Mouse (Mus musculus): ENCODE results near the gene Lcorl. TPM values are rescaled to one million over a fixed set of nuclear protein-coding genes. Genes with fewer than 3 reads are reported as not detected.

Lcorl gene
- total RNA-seq (2021) = 10 to 100 TPM; 26.1 to 30.8 TPM
- long read RNA-seq, full-length matches to known transcripts = 6 of 15 reads
- long read RNA-seq, partial matches to known transcripts = 4 of 15 reads
- long read RNA-seq, other reads (novel, unspliced or antisense) = 5 of 15 reads

DNA sequence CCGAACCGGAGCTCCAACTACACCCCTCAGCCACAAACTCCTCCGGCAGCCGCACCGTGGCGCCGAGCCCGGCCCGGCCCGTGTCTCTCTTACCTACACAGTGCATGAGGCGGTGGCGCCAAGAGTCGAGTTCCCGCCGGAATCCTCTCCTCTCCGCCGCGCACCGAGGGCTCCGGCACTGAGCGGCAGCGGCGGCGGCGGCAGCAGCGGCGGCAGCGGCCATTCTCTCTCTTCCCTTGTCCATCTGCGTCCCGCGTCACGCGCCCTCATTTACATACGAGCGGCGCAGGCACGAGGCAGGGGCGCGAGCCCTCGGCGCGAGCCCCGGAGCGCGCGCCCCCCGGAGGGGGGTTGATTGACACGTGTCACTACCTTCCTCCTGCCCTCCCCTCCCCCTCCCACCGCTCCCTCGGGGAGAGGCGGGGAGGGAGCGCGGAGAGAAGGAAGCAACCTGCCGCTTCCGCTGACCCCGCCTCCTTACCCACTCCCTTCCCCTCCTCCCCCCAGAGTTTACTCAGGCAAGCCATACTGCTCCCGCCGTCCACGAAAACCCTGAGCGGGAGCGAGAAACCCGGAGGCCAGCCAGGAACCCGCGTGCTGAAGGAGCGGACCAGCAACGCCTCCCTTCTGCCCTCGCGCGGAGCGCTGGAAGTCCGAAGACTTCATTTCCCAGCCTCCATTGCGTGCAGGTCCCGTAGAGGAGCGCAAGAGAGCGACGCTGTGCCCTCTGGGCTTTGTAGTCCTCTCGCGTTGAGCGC, at the start of gene Lcorl:
Gene Lcorl (minus strand): TSS at position 362 of the 758 bp plus-strand sequence.
- DNase-seq (ENCODE audit: low spot score in 2 of 2) = peak; percentile 95 to 96

DNA sequence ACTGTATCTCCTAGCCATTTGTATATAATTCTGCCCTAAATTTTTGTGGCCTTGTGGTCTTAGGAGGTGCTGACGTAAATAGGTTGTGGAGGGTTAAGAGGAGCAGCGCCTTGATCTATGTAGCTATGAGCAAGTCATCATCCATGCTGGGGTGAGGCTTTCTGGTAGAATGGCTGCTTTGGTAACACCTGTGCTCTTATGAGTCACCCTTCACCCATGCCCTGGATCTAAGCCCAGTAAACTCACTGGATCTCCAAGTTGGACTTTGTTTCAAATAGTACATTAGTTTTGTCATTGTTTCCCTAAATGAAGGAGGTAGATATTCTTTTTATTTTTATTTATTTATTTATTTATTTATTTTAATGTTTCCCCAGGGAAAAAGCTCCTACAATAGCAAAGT, 47.3 kb upstream of the Lcorl start:
- no peak for DNase-seq (ENCODE audit: low spot score in 2 of 2)

DNA sequence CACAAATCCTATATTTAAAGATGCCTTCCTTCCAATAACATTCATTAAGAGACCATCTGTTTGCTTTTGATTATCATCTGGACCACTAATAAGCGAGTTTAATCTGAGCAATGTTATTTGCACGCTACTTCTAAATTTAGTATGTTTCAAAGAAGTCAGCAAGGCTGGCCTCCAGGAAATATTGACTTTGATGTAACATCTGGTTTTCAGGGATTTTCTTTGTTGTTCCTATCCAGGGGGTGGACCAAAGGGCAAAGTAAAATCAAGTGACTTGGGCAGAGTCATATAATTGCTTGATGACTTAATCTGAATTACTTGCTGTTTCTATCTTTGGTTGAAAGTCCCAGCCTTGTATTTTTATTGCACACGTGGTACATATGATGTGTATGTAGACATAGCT, 45.8 kb upstream of the Lcorl start:
- DNase-seq (ENCODE audit: low spot score in 2 of 2) = no peak

DNA sequence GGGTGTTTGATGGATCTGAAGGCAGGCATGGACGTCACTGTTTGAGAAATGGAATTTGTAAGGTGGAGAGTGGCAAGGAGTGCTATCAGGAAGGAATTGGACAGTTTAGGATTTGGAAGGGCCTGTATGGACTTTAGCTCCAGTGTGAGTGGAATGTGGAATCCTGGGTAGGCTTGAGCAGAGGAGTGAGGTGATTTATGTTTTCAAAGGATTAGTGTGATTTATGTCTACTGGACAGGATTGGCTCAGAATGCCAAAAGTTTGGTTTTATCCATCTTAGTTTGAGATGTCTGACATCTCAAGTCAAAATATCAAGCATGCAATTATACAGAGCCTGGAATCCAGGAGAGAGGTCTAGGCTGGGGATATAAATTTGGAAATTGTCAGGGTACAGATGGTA, 37.9 kb upstream of the Lcorl start:
- DNase-seq (ENCODE audit: low spot score in 2 of 2) = no peak

- DNase-seq (ENCODE audit: low spot score in 2 of 2) = no peak
Observed at GRCm38 (mm10) chr5:45893696-45894095, 36.3 kb upstream of the Lcorl start.

DNA sequence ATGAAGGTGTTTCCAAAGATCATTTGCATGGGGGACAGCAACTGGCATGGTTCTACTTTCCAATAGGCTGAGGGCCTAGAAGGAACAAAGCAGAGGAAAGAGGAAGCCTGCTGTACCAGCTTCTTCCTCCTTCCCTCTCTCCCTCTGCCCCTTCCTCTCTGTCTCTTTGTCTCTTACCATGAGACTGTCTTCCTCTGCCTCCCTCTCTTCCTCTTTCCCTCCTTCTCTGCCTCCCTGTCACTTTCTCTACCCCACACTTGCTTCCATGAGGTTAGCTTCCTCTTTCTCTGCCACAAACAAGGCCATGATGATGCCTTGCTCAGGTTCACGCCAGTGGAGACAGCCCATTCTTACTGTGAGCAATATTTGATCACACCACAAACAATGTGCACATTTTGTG, 18.9 kb upstream of the Lcorl start:
- DNase-seq (ENCODE audit: low spot score in 2 of 2) = no peak

DNA sequence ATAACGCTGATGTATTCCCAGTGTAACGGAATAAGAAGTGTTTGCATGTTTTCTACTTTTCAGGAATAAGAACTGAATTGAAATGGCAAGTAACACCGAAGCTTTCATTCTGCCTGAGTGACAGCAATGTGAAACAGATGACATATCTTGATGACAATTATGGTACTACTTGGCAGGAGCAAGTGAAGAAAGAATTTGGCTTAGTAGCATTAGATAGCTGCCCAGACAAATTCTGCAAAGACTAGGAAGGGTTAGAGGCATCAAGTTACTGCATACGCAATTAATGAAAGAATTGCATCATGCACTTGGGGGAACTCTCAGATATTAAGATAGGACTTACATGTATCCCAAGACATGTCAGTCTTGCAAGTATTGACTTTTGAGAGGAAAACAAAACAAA, 18.1 kb upstream of the Lcorl start:
- DNase-seq (ENCODE audit: low spot score in 2 of 2) = no peak

DNA sequence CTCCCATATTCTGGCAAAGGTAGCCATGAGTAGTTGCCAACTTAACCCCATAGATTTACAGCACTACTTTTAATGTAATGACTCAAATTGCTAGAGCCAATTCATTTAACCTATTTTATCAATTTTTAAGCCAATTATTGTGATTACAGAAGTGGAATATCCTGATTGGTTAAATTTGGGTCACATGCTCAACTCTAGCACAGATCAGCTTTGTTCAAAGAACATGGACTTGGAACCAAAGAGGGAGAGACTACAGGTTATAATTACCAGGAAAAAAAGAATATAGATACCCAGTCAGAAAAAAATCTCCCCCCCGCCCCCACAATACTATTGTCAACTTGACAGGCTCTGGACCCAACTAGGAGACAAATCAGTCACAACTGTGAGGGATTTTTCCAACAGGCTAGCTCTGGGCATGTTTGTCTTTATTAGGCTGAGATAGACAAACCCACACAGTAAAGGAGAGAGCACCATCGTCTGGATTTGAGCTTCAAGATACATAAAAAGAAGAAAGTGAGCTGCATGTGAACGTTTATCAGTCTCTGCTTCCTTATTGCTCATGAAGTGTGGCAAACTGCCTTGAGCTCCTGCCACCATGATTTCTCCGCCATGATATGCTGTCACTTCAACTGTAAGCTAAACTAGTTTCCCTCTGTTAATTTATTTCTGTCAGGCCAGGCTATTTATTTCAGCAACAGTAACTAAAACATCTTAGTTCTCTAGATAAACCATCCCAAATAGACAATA, 17.0 kb upstream of the Lcorl start:
- DNase-seq (ENCODE audit: low spot score in 2 of 2) = no peak

DNA sequence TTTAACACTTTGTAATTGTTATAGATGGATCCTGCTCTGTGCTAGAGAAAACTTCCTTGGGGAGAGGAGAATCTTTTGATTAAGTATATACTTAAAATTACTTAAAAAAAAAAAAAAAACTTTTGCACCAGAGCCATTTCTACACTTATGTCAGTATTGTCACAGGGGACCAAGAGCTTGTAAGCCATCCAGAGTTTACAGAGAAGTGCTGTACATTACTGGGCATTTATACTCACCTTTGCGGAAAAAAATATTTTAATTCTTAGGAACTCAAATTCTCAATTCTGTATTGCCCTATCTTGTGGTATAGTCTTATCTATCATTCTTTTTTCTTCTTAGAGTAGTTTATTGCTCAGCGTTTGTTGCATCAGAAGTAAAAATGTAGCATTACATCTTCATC, 953 bp upstream of the Lcorl start:
- DNase-seq (ENCODE audit: low spot score in 2 of 2) = no peak

GRCm38 (mm10) chr5:45856876-45857253, 550 bp downstream of the Lcorl start:
- DNase-seq (ENCODE audit: low spot score in 2 of 2) = no peak

DNA sequence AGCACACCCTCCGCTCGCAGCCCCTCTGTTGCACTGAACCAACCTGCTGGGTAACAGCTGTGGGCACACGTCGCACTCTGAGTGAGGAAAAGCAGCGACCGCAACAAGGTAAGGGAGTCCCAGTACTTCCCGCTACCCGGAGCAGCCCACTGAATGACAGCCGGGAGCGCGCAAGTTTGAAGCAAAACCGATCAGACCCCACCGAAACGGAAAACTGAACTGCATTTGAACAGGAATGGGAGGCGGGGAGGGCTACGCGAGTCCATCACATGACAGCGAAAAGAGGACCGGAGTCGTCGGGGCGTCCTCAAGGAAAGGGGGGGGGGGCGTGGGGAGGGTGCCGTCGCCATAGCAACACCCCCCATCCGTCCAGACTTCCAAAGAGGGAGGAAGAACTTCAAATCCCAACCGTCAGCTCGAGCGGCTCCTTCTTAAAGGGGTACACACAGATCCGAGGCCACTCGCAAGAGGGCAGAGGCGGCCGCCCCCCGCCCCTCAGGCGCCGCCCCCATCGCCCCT, 1.1 kb downstream of the Lcorl start:
- peak; percentile 35 to 62 for DNase-seq (ENCODE audit: low spot score in 2 of 2)

DNA sequence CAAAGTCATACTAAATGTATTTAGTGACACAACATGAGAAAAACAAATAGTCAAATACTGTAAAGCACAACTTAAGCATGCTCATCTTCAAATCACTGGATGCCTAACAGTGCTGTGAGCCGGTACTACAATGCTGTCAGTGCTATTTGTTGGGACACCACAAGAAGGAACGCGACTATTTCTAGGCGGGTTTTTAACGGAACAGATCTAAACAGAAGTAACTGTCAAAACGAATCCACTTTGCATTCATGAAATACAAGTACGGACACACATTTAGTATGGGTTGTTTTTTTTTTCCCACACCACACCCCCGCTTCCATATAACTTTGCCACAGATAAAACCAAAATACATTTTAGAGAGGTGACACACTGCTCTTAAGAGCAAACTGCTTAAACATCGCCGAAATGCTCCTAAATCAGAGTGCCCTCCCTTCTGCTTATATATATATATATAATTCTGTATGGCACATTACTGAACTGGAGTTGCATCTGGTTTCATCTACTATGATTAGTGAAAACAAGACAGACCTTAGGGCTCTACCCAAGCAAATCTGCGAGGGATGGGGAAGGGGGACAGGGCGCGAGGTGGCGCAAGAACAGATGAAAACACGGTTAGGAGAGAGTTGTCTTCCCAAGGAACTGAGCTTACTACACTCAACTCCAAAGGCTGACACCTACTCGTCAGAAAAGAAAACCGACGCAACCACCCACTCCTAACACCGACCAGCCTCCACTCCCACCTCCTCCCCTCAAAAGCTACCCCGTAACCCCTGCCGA, 1.7 kb downstream of the Lcorl start:
- peak in 1 of 2 experiments; percentile 58 for DNase-seq (ENCODE audit: low spot score in 2 of 2)

- DNase-seq (ENCODE audit: low spot score in 2 of 2) = no peak
Observed at GRCm38 (mm10) chr5:45844723-45845122, 12.7 kb downstream of the Lcorl start.

DNA sequence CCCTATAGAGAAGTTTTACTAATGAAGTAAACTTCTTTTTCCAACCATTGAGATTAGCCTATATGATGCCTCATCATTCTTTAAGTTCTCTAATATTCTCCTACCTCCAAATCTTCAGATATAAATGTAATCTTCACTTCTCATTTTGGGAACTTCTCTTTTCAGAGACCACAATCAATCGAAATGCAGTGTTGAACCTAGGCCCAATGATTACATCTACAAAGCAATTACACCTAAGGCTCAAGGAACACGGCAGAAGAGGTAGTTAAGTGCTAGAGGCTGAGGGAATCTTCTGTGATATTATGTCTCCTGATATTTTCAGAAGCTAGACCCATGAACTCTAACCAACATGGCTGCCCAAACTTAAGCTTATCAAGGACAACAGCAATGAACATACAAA, 22.3 kb downstream of the Lcorl start:
- DNase-seq (ENCODE audit: low spot score in 2 of 2) = no peak

DNA sequence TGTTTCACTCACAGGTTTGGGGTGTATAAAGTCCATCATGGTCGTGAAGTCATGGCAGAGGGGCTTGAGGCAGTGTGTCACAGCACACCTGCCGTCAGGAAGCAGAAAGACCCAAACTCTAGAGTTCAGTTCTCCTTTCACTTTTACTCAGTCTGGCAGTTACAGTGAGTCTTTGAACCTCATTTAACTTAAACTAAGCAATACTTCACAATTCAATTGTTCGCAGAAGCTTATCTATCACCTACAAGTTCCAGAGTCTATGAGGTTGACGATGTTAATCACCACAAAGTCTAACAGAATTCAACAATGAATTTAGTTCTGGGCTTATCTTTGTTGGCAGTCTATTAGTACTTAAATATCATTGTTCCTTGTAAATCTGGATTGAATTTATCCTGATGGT, 45.9 kb downstream of the Lcorl start:
- no peak for DNase-seq (ENCODE audit: low spot score in 2 of 2)

DNA sequence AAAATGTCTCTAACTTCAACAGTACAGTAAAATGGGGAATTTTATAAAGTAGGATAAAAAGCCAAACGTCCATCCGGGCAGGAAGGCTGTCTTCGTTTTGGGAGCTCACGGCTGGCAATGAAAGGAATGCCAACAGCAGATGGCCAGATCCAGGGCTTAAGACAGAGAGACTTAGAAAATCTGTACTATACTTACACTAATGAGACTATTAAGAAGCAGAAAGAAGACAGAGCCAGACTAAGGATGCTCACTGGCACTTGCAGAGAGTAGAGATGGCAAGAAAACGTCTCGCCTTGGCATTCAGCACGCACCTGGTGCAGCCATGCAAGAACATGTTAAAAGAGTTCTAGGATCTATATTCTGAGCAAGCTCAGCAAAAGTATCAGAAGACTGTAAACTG, 65.6 kb downstream of the Lcorl start:
- peak in 1 of 2 experiments; percentile 21 for DNase-seq (ENCODE audit: low spot score in 2 of 2)

DNA sequence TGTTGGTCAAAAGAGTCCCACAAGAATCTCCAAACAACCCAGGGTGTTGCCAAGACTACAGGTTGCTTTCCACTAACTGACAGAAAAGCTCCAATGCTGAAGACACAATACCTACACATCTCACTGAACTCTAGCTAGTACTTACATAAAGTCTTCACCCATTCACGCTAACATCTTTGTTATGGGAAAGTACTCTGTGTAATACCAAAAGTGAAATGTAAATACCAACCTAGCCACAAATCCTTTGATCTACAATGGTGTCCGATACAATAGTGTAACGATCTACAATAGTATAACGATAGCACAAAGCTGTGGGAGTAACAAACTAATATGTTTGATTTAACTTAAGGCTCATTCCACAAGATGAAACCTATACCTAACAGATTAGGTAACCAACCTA, 67.2 kb downstream of the Lcorl start:
- no peak for DNase-seq (ENCODE audit: low spot score in 2 of 2)

- no peak for DNase-seq (ENCODE audit: low spot score in 2 of 2)
Observed at GRCm38 (mm10) chr5:45757502-45758121, 99.8 kb downstream of the Lcorl start.

DNA sequence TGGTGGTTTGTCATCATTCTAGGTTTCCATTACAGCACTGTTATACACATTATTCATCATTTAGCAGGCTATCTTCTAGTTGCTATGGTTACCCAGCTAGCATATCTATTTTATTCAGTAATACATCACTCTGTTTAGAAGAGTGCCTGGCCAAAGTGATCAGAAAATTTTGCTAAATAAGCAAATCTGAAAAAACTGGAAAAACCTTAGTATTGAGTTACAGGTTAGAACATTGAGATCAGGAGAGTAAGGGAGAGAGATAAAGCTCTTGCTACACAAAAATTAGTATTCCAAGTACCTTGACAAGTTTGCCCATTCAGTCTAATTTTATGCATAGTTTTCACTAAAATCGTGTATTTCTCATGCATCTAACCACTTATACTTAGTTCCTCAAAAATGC, 119.5 kb downstream of the Lcorl start:
- DNase-seq (ENCODE audit: low spot score in 2 of 2) = no peak

DNA sequence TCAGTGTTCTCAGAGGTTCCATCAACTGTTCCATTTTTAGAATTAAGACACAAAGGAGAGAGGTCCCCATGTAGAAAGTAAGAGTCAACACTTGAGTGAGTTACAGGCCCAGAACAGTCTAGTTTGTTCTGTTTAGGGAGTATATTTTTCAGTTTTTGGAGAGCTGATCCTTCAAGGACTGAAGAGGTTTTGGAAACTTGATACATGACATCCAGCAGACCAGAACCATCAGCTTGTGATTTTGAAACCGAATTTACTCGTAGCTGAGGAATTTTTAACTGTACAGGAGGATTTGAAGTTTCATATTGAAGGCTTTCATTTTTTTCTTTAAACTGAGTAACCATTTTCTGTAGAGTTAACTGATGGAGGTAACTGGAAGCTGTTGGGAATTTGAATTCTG, 123.7 kb downstream of the Lcorl start:
- DNase-seq (ENCODE audit: low spot score in 2 of 2) = no peak

DNA sequence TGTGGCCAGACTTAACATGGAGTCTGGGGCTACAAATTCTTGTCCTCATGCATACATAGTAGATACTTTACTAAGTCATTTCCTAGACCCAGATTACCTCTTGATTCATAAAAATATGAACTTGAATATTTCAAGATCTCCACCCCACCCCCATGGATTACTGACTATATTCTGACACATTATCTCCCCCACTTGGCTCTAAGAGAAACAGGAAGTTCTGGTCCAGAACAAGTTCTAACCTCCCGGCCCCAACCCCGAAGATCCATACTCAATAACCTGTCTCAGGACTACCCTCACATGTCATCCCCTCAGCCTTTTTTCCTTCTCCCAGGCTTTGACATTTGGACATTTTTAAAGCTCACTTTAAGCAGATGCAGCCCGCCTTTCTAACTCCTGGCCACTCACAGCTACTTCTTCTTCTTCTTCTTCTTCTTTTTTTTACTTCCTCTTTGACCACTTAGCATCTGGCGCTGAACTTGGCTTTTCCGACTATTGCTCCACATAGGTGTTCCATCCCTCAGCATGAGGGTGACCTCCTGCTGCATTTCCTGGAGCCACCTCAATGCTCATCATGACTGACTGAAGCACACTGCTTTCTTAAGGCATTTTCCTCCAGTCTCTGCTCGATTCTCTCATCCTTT, 138.4 kb downstream of the Lcorl start:
- no peak for DNase-seq (ENCODE audit: low spot score in 2 of 2)

Data from layer of hippocampus, adult 18-20 months (tissue).